Mouse (Mus musculus) embryonic fibroblast, embryonic 13.5 days (primary cell): ENCODE results near the gene Hivep3. TPM values are rescaled to one million over a fixed set of nuclear protein-coding genes. Genes with fewer than 3 reads are reported as not detected.

Experiments used
- H3K27ac ChIP-seq: 2 replicates; pipeline ENCODE4 v1.5.1; 2012; ENCODE audit warnings: low read length, control low read depth, inconsistent platforms; ENCODE audit not compliant: insufficient read depth
- H3K4me1 ChIP-seq: 2 replicates; pipeline ENCODE4 v1.6.1; 2011; ENCODE audit warnings: low read length; ENCODE audit not compliant: control insufficient read depth, insufficient read depth
- H3K4me3 ChIP-seq: 2 replicates; pipeline ENCODE4 v1.5.1; 2011; ENCODE audit warnings: mild to moderate bottlenecking, control low read depth, low read length; ENCODE audit not compliant: insufficient read depth
- CTCF ChIP-seq: IDR thresholded peaks from 2 replicates; pipeline ENCODE4 v1.5.1; 2011; ENCODE audit warnings: mild to moderate bottlenecking, control low read depth, low read length, moderate library complexity, borderline replicate concordance; ENCODE audit not compliant: insufficient read depth
- POLR2A ChIP-seq: IDR thresholded peaks from 2 replicates; pipeline ENCODE4 v1.6.1; 2011; ENCODE audit warnings: low read depth, mild to moderate bottlenecking, control low read depth, low read length, moderate library complexity
- polyA plus RNA-seq: library from polyadenylated mRNA; stranded (reverse); fragments of >200 nt; gene quantifications from 2 replicates; pipeline ENCODE4 v1.2.4, GENCODE M21; 2011; ENCODE audit warnings: low read depth; ENCODE audit not compliant: missing spikeins, insufficient read length

Gene Hivep3
- polyA plus RNA-seq, 1 experiment = 3.8 TPM

DNA sequence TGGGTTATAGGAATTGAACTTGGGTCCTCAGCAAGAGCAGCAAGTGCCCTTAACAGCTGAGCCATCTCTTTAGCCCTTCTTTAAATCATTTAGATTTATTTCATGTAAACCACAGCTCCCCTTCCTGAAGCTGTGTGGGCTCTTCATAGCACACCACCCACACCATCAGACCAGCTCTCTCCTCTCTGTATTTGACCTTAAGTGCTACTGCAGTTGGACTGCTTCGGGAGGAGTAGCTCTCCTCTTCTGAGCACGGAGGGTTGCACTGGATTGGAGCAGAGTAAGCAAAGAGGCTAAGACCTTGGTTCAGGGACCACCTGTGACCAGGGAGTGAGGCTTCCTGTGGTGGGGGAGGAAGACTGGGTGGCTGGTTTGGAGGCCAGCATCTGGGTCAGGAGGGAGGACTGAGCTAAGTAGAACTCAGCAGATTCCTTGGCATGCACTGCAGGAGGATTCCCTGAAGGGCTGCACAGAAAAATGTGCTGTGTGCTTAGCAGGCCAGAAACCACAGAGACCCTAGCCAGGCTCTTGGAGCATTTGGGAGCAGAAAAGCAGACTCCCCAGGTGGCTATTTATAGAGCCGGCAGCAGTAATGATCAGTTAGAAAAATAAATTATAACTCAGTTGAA, 132.4 kb downstream of the Hivep3 start:
- Histone ChIP-seq H3K4me3 (no peak overlapping the region), H3K27ac (no peak overlapping the region), H3K4me1 (no peaks in the 10 kb centered on the region)
- TF ChIP-seq CTCF (no peak), POLR2A (no peak)

DNA sequence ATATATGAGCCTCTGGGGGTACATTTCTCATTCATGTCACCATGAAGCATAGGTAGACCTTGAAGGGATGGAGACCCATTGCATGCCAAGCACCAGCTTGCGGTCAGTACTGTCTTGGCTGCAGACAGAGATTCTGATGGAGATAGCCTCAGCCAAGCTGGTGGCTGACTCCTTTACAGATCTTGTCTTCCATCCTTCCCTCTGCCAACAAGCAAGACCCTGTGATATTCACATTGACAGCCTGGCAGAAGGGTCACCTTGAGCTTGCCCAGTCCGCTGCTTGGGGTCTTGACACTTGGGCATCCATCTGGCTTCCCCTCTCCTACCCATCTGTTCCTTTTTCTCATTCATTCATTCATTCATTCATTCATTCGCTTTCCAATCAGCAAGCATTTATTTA, 133.5 kb downstream of the Hivep3 start:
- no peak for TF ChIP-seq CTCF
- TF ChIP-seq POLR2A = no peak
- Histone ChIP-seq H3K4me1 (no peaks in the 10 kb centered on the region), H3K4me3 (no peak overlapping the region), H3K27ac (no peak overlapping the region)

DNA sequence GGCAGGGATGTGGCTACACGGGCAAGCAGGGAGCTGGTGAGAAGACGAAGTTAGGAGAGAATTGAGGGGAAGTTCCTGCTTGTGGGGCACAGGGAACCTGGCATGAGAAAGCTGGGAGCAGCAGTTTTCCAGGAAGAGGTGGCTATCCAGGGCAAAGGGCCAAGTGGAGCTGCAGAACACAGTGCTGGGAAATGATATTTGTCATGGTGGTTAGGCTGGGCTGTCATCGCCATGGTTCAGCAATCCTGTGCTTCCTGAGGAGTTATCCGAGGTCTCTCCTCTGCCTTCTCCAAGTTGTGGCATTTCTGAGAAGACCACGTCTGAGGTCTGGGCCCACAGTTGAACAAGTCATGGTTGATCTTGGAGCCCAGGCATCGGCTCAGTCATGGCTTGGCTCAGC, 136.8 kb downstream of the Hivep3 start:
- no peak for TF ChIP-seq CTCF
- TF ChIP-seq POLR2A = no peak
- H3K27ac ChIP-seq = no peak overlapping the region
- no peak overlapping the region for H3K4me3 ChIP-seq

DNA sequence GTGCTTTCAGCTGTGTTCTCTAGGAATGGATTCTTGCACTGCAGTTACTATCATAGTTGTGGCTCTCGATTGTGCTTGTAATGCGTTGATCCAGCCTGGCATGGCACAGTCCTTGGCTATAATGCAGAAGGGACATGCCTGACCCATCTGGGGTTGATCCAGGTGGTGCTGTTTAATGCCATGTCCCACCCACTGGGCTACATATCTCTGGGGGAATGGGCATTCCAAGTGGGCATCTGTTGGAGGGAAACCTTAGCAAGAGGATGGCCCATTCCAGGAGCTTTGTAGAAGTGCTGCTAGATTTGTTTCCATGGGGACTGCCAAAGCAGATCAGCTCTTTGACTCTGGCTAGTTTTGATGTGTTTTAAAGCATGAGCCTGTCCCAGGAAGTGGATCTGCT, 137.9 kb downstream of the Hivep3 start:
- H3K27ac ChIP-seq = no peak overlapping the region
- H3K4me3 ChIP-seq = no peak overlapping the region
- no peaks in the 10 kb centered on the region for H3K4me1 ChIP-seq
- TF ChIP-seq CTCF (no peak), POLR2A (no peak)

More for the DNA sequence above, 136.8 kb downstream of the Hivep3 start:
- no peaks in the 10 kb centered on the region for H3K4me1 ChIP-seq

DNA sequence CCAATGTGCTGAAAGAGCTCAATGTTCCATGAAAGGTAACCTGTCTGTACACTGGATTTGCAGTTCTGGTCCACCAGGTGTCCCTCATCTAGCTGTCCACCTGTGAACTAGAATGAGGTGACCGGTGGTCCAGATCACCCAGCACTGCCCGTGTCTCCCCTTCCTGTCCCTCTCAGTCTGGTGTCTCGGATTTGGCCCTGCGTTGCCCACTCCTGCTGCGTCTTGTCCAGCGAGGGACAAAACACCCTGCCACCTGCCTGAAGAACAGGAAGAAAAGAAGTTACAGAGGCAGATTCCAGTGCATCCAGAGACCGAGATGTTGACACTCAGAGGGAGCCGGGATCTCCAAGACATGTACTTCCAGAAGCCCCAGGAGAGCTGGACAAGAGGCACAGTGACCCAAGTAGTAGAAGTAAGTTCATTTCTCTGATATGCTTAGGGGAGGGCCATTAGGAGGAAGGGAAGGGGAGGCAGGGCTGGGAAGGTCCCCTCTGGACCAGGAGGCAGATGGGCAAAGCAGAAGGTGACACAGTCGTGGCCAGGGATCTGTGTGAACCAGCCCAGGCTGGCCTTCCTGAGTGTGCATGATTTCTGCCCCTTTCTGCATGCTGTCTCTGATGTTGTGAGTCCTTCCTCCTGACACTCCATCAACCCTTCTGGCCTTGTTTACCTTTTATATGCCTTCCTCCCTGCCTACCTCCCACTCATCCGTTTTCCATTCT, 138.4 kb downstream of the Hivep3 start:
- Histone ChIP-seq H3K27ac (no peak overlapping the region), H3K4me3 (no peak overlapping the region), H3K4me1 (no peaks in the 10 kb centered on the region)
- TF ChIP-seq POLR2A = no peak
- TF ChIP-seq CTCF = no peak

DNA sequence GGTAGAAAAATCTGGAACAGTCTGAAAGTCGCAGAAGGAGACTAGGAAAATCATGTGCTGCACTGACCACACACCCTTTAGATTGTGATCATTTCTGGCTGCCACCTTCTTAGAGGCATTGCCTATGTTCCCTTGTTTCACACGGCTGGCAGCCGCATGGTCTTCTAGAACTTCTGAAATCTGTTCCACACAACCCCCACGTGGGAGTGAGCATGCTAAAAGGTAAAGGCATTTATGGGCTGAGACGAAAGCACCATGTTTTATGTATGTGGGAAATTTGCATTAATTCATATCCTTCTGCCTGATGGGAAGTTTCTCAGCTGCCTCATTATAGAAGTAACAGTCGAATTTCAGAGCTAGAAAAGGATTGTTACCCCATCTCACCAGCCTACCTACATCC, 140.4 kb downstream of the Hivep3 start:
- no peak for TF ChIP-seq POLR2A
- TF ChIP-seq CTCF = no peak
- Histone ChIP-seq H3K4me3 (no peak overlapping the region), H3K4me1 (no peaks in the 10 kb centered on the region), H3K27ac (no peak overlapping the region)

DNA sequence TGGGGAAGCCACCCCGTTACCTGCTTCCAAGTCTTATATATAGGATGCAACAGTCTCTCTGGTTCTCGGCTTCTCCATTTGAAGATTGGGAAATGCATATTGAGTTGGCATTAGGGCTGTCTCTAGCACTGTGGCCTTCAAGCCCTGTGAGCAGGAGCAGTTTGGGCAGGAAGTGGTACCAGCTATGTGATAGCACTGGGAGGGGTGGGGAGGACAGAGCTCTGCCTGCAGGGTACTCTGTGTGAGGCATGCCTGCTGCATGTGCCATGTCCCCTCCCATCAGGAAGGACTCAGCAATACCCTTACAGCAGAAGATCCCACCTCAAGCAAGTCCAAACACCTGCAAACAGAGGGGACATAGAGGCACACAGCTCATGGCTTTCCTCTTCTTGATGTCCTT, 142.0 kb downstream of the Hivep3 start:
- Histone ChIP-seq H3K4me1 (no peaks in the 10 kb centered on the region), H3K27ac (no peak overlapping the region), H3K4me3 (no peak overlapping the region)
- no peak for TF ChIP-seq POLR2A
- no peak for TF ChIP-seq CTCF

DNA sequence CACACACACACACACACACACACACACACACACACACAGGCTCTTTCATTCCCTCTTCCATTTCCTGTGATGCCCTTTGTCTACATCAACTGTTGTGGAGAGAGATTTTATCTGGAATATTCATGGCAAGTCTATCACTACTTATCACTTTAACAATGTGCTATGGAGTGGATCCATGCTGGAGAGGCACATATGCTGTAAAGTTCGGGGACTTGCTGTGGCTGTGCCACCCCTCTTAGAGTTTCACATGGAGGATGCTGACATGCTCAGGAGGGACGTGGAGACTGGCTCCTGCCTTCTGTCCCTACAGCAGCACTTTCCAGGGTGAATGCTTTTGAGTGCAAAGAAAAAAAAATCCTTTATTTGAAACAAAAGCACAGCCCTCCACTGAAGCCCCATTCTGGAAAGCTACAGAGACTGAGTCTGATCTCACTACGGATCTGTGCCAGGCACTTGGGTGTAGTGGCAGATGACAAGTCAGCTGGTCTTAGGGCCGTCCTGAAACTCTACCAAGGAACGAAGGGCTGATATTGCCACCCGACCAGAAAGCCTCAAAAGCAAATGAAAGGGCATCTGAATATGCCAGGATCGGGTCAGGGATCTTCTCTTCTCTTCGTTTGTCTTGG, 143.1 kb downstream of the Hivep3 start:
- no peaks in the 10 kb centered on the region for H3K4me1 ChIP-seq

DNA sequence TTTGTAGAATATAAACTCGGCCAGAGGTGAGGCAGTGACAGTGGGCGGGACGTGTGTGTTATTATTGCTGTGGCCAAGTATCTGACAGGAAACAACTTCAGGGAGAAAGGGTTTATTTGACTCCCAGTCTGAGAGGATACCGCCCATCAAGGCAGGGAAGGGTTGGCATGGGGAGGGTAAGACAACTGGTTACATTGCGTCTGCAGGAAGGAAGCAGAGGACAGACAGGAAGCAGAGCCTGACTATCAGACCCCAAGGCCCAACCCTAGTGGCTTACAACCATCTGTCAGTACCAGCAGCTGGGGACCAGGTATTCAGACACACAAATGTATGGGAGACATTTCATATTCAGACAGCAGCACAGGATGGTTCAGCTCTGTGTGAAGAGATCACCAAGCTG, 144.6 kb downstream of the Hivep3 start:
- Histone ChIP-seq H3K27ac (no peak overlapping the region), H3K4me3 (no peak overlapping the region), H3K4me1 (no peaks in the 10 kb centered on the region)
- TF ChIP-seq POLR2A (no peak), CTCF (no peak)

More for the DNA sequence above, 143.1 kb downstream of the Hivep3 start:
- TF ChIP-seq POLR2A (no peak), CTCF (no peak)
- no peak overlapping the region for H3K4me3 ChIP-seq
- H3K27ac ChIP-seq = no peak overlapping the region

DNA sequence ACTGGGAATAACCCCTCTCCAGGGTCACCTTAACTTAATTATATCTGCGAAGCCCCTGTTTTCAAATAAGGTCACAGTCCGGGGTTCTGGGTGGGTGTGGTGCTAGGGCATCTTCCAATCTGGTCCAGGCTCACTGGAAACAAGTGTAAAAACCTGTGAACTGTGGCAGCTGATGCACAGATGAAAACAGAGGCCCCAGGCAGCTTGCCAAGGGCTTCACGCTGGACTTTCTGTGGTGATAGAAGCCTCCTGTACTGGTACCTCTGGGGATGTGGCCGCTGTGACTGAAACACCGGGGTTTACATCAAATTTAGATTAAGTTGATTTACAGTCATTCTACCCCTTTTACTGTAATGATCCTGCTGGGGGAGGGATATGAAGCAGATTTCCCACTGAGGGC, 146.1 kb downstream of the Hivep3 start:
- TF ChIP-seq CTCF (no peak), POLR2A (no peak)
- H3K4me1 ChIP-seq = no peaks in the 10 kb centered on the region
- H3K4me3 ChIP-seq = no peak overlapping the region
- H3K27ac ChIP-seq = no peak overlapping the region
